Mouse (Mus musculus) bone marrow macrophage, adult 2 months (primary cell): ENCODE results near the gene Gpr27.

Experiments used
- CTCF ChIP-seq: IDR thresholded peaks from 2 replicates; pipeline ENCODE4 v1.5.1; 2012; ENCODE audit warnings: low read depth, mild to moderate bottlenecking, low read length, moderate library complexity
- POLR2A ChIP-seq: IDR thresholded peaks from 2 replicates; pipeline ENCODE4 v1.6.1; 2012; ENCODE audit warnings: mild to moderate bottlenecking, low read depth, low read length, borderline replicate concordance

- no peak for TF ChIP-seq CTCF
- TF ChIP-seq POLR2A: no peak
Observed at GRCm38 (mm10) chr6:99666318-99667171, 25.9 kb upstream of the Gpr27 start, which contains the start of the genes Eif4e3 and Gm20696.
